Mouse (Mus musculus) forebrain, embryonic 16.5 days (tissue): ENCODE measurements around the gene Nxph4. TPM values are rescaled to one million over a fixed set of nuclear protein-coding genes. Genes with fewer than 3 reads are reported as not detected.

ENCODE experiments used
- ATAC-seq: fragments of 200-750 bp; cut with Nextera tagmentation; 2 replicates; pipeline ENCODE4 v1.8.0; 2017; ENCODE audit warnings: mild to moderate bottlenecking, moderate library complexity
- H3K27ac ChIP-seq: fragments of 300-500 bp; sonication (generic); 2 replicates; pipeline ENCODE4 v1.5.1; 2014; ENCODE audit warnings: low read length, control low read depth
- H3K27me3 ChIP-seq: fragments of 300-500 bp; sonication (generic); replicated peaks from 2 replicates; pipeline ENCODE4 v1.6.1; 2014; ENCODE audit warnings: low read length; ENCODE audit not compliant: control insufficient read depth, insufficient read depth
- H3K36me3 ChIP-seq: fragments of 300-500 bp; sonication (generic); 2 replicates; pipeline ENCODE4 v1.6.1; 2014; ENCODE audit not compliant: control insufficient read depth, insufficient read depth
- H3K4me1 ChIP-seq: fragments of 300-500 bp; sonication (generic); replicated peaks from 2 replicates; pipeline ENCODE4 v1.6.1; 2014; ENCODE audit warnings: low read length; ENCODE audit not compliant: control insufficient read depth, insufficient read depth
- H3K4me2 ChIP-seq: fragments of 300-500 bp; sonication (generic); 2 replicates; pipeline ENCODE4 v1.6.1; 2014; ENCODE audit warnings: mild to moderate bottlenecking, low read length, control low read depth
- H3K4me3 ChIP-seq: fragments of 300-500 bp; sonication (generic); replicated peaks from 2 replicates; pipeline ENCODE4 v1.5.1; 2014; ENCODE audit warnings: mild to moderate bottlenecking, low read length, control low read depth
- H3K9ac ChIP-seq: fragments of 300-500 bp; sonication (generic); replicated peaks from 2 replicates; pipeline ENCODE4 v1.6.1; 2014; ENCODE audit warnings: low read depth, low read length, control low read depth
- H3K9me3 ChIP-seq: fragments of 300-500 bp; sonication (generic); 2 replicates; pipeline ENCODE4 v1.6.1; 2016; ENCODE audit warnings: low read length; ENCODE audit not compliant: control insufficient read depth
- WGBS: fragments of 180-500 bp; shearing (Covaris S2); extraction: QIAGEN DNeasy Blood & Tissue Kit; methylation state at CpG from one replicate; pipeline ENCODE4 v1.1.7; 2014; 5-methylcytosine and 5-hydroxymethylcytosine counted together
- polyA plus RNA-seq: library from polyadenylated mRNA; unstranded; fragments of >200 nt; fragmentation: Nextera tagmentation; extraction: Ambion mirVana; gene quantifications from 2 replicates; pipeline ENCODE4 v1.2.1, GENCODE M21; 2015

Nxph4 gene
- polyA plus RNA-seq, 1 experiment from 2014 or later = 36.0 TPM

DNA sequence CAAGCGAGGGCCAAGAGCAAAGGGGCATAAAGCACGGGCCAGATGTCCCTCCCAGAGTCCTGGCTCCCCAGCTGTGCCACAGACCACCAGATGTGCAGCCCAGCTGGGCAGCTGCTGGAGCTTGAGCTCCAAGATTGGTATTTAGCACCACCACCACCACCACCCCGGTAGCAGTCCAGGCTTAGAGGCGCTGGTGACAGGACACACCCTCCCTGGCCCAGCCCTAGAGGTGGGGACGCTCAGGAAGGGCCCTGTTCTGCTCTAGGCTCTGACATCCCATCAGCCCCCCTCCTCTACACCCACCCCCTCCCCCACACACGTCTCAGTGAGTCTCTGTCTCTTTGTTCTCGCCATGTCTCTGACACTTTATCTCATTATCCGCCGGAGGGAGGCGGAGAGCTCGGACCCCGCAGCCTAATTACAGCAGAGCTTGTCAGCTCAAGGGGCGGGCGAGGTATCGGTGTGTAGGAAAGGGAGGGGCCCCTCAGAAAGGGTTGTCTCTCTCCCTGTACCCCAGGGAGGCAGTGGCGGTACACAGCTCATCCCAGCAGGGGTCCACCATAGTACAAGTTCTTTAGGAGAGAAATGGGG, 20.8 kb downstream of the Nxph4 start:
- Histone ChIP-seq H3K9me3 (no peaks in the 10 kb centered on the region), H3K9ac (peak overlapping the region; percentile 46; the same call in 1 of the 2 replicates), H3K27me3 (peaks cover 13% of the 10 kb centered on the region), H3K36me3 (peaks cover 2% of the 10 kb centered on the region; the same call in 1 of the 2 replicates), H3K4me2 (peak overlapping the region; percentile 98), H3K4me1 (peaks cover 62% of the 10 kb centered on the region), H3K27ac (0 out of 2 replicates have a peak overlapping the region, but pooled peaks have one; percentile 15), H3K4me3 (no peak overlapping the region)
- under 1% methylated on average over 16 of the region's 16 CpGs for WGBS
- ATAC-seq = no peak

DNA sequence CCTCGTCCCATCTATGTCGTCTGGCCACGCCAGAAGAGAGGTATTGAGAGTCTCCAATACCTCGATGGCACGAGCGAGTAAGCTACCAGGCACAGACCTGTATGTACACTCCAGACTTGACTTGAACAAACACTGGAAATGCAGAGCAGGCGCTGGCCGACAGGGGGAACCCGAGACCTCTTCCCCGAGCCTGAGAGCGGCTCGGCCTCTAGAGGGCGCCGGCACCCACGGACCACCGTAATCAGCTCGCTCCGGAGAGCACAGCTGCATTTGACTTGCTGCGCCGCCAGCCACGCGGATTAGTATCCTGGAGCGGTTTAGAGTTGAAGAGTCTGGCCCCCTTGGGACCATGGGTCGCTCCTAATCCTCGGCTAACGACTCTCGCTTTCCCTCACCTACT, 21.5 kb downstream of the Nxph4 start:
- Histone ChIP-seq H3K27ac (peak overlapping the region; percentile 99), H3K27me3 (peaks cover 13% of the 10 kb centered on the region), H3K9me3 (no peaks in the 10 kb centered on the region), H3K9ac (peak overlapping the region; percentile 87), H3K36me3 (peaks cover 2% of the 10 kb centered on the region; the same call in 1 of the 2 replicates), H3K4me1 (peaks cover 68% of the 10 kb centered on the region), H3K4me3 (peak overlapping the region; percentile 24; the same call in 1 of the 2 replicates), H3K4me2 (peak overlapping the region; percentile 98)
- ATAC-seq = peak; percentile 24
- under 1% methylated on average over 27 of the region's 27 CpGs for WGBS

DNA sequence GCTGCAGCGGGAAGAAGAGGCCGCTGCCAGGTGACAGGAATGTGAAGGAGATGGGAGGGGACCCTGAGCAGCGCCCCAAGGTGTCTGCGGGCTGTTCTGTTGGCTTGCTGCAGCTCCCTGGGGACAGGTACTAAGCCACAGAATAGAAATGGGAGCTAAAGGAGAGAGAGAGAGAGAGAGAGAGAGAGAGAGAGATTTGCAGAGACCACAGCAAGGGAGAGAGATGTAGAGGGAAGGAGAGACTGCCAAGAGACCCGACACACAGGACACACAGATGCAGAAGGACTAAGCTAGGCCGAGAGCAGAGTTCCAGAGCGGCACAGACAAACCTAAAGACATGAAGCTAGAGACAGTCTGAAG, 22.1 kb downstream of the Nxph4 start:
- peaks cover 13% of the 10 kb centered on the region for H3K27me3 ChIP-seq
- H3K4me3 ChIP-seq = peak overlapping the region; percentile 57
- H3K36me3 ChIP-seq = no peaks in the 10 kb centered on the region
- H3K4me2 ChIP-seq = peak overlapping the region; percentile 98
- 2% methylated on average over 7 of the region's 7 CpGs for WGBS
- H3K9ac ChIP-seq = peak overlapping the region; percentile 87
- peak overlapping the region; percentile 99 for H3K27ac ChIP-seq
- peaks cover 68% of the 10 kb centered on the region for H3K4me1 ChIP-seq
- H3K9me3 ChIP-seq = no peaks in the 10 kb centered on the region
- ATAC-seq = no peak

DNA sequence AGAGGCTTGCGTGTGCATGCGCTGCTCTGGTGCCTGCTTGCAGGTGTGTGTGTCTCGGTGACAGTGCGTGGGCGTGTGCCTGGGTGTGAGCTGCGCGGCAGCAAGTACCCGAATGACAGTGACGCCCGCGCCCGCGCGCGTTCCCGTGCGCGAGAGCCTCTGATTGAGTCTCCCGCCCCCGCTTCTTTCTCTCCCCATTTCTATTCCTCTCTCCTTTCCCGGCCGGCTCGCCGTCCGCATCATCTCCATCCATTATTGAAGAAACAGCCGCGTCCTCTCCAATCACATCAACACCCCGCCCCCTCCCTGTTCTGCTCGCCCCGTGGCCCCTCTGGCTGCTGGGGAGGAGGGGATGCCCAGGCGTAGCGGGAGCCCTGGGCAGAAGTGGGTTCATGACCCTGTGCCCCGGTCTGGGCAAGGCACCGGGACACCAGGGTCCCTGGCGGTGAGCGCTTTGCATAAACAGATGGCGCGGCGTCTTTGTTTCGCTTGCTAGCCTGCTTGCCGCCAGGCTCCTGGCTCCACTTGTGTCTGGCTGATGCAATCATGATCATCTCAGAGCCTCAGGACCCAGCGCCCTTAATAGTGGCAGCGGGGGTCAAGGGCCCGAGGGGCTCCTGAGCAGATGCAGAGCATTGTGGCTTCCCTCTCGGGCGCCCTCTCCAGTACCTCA, 22.6 kb downstream of the Nxph4 start:
- H3K4me3 ChIP-seq = peak overlapping the region; percentile 57
- H3K27ac ChIP-seq = peak overlapping the region; percentile 99
- H3K36me3 ChIP-seq = no peaks in the 10 kb centered on the region
- ATAC-seq = 0 out of 2 replicates have a peak, but pooled peaks have one; percentile 1
- H3K9me3 ChIP-seq = no peaks in the 10 kb centered on the region
- WGBS = under 1% methylated on average over 45 of the region's 46 CpGs
- H3K4me1 ChIP-seq = peaks cover 67% of the 10 kb centered on the region
- peak overlapping the region; percentile 87 for H3K9ac ChIP-seq
- peaks cover 13% of the 10 kb centered on the region for H3K27me3 ChIP-seq
- H3K4me2 ChIP-seq = peak overlapping the region; percentile 98

DNA sequence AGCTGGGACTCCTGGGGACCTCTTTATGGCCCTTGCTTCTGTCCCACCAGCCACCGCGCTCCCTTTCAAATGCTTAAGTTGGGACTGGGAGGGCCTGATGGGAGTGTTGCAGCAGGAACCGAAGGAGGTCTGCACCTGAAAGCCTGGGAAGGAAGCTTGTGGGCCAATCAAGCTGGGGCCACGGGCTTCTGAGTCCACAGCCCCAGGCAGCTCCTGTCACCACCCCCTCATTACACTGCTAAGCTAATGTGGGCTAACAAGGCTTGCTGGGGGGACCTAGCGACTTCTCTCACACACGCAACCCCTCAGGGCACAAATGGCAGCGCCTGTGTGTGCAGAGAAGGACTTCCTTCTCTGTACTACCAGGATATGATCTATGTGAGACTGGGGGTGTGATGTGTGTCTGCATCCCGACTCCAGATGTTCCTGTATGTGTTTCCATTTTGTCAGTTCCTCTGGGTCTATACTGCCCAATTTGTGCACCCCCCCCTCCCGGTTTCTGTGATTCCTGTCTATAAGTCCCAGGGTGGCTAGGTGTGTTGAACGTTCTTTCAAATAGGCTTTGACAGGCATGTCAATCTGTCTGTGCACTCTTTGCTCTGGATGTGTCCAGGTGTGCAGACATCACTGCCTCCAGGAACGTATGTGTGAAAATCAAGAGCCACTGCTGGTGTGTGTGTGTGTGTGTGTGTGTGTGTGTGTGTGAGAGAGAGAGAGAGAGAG, 23.3 kb downstream of the Nxph4 start:
- Histone ChIP-seq H3K27ac (peak overlapping the region; percentile 99), H3K9me3 (no peaks in the 10 kb centered on the region), H3K4me1 (peaks cover 64% of the 10 kb centered on the region), H3K4me2 (peak overlapping the region; percentile 98), H3K9ac (peak overlapping the region; percentile 87), H3K4me3 (peak overlapping the region; percentile 57), H3K27me3 (peaks cover 13% of the 10 kb centered on the region), H3K36me3 (no peaks in the 10 kb centered on the region)
- WGBS = 6% methylated on average over 11 of the region's 11 CpGs
- ATAC-seq = no peak

DNA sequence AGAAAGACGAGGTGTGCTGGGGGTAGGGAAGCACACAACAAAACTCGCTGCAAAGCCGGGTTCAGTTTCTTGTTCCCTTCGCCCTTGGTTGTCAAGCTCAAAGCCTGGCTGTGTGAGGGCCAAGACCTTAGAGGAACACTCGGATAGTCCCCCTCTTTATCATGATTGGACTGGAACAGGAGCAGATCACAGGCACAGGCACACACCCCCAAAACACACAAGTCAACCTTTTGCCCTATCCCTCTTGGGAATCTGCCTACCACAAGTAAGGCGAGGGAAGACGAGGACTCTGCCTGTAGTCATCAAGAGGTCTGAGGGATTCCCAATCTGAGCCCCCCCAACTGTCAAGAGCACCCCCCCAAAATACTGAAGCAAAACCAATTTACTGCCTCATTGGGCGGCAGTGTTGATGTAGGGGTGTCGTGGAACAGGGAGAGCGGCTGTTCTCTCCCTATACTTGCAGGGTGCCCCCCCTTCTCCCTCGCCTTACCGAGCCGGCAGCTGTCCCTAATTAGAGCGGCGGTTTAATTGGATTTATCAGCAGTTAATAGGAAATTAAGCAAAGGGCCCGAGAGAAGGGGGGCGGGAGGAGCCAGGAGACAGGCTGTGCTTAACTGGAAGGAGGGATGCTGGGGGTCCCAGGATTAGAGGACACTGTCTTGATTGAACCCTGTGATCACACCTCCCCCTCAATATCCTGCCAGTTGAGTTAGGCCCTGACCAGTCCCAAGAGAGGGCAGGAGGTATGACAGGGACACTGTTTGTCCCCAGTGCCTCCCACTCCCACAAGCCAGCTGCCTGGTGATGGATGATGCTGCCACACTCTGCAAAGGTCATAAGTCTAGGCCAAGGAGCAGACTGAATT, 24.3 kb downstream of the Nxph4 start:
- ATAC-seq = peak; percentile 44
- Histone ChIP-seq H3K4me1 (peaks cover 64% of the 10 kb centered on the region), H3K27ac (peak overlapping the region; percentile 99), H3K36me3 (no peaks in the 10 kb centered on the region), H3K27me3 (peaks cover 8% of the 10 kb centered on the region), H3K9ac (peak overlapping the region; percentile 33; the same call in 1 of the 2 replicates), H3K4me2 (peak overlapping the region; percentile 73), H3K4me3 (peak overlapping the region; percentile 43), H3K9me3 (no peaks in the 10 kb centered on the region)
- under 1% methylated on average over 17 of the region's 17 CpGs for WGBS

DNA sequence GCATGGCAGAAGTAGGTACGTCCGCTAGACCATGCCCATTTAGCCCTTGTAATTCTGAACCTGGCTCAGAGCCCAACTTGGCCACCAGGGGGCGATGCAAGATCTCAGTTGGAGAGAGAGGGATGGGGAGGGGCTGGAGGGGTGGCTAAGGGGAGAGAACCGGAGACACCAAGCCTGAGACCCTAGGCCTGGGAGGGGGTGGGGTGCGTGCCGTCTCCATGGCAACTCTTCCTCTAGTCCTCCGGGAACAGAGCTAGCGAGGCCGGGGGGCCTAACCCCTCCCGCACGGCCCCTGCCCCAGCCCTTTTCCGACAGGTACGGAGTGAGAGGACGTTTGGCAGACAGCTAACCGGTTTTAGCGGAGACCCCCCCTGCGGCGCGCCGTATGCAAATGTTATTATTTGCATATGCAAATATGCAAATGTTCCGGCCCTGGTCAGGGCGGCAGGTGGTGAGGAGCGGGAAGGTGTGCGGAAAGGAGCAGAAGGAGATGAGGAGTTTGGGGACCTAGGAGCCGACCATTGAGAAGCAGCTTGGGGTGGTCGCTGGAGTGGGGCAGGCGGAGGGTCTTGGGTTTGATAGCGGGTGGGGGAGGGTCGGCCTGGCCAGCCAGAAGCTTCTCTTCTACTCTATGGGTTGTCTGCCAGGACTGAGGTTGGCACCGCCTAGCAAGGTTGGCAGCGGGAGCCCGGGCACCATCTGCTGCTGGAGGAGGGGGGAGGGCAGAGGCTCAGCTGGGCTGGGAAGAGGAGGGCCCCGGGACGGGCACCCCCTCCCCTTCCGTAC, 25.1 kb downstream of the Nxph4 start:
- peaks cover 61% of the 10 kb centered on the region for H3K4me1 ChIP-seq
- H3K9ac ChIP-seq = peak overlapping the region; percentile 55
- peak overlapping the region; percentile 99 for H3K27ac ChIP-seq
- under 1% methylated on average over 32 of the region's 35 CpGs for WGBS
- no peaks in the 10 kb centered on the region for H3K27me3 ChIP-seq
- H3K9me3 ChIP-seq = no peaks in the 10 kb centered on the region
- H3K4me2 ChIP-seq = peak overlapping the region; percentile 73
- ATAC-seq = peak; percentile 62
- peak overlapping the region; percentile 43 for H3K4me3 ChIP-seq
- no peaks in the 10 kb centered on the region for H3K36me3 ChIP-seq

DNA sequence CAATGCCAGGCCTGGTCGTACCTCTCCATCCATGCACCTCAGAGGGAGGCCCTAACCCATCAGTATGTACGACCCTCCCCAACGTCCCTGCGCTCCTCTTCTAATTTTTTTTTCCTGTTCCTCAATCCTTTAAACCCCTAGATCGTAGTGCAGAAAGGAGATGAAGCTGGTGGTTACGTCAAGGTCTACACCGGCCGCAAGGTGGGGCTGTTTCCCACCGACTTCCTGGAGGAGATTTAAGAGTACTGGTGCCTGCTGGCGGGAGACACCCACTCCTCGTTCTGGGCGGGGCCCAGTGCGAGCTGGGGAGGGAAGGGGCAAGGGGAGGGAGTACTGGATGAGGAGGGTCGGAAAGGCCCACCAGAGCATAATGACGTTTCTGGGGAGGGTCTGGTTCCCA, 26.1 kb downstream of the Nxph4 start:
- H3K4me3 ChIP-seq = no peak overlapping the region
- no peaks in the 10 kb centered on the region for H3K9me3 ChIP-seq
- peak overlapping the region; percentile 73 for H3K4me2 ChIP-seq
- H3K4me1 ChIP-seq = peaks cover 52% of the 10 kb centered on the region
- H3K9ac ChIP-seq = no peak overlapping the region
- H3K36me3 ChIP-seq = no peaks in the 10 kb centered on the region
- H3K27ac ChIP-seq = 0 out of 2 replicates have a peak overlapping the region, but pooled peaks have one; percentile 99
- no peaks in the 10 kb centered on the region for H3K27me3 ChIP-seq
- WGBS = 2% methylated on average over 15 of the region's 15 CpGs
- ATAC-seq = no peak
